Comparison of ENCODE assay signal across 9 mouse cellular contexts in genomic region chr9:114585017-114585345, GRCm38 (mm10). TPM values are rescaled to one million over a fixed set of nuclear protein-coding genes. Genes with fewer than 3 reads are reported as not detected.
A peak's percentile ranks its signal among the peaks of the same experiment; 100 is the strongest.
DNase-seq lines count a peak whose midpoint lies in the region; ATAC-seq lines count a peak whose summit lies in the region.
"Had no signal": no experiment of that assay in that cellular context is flagged by ENCODE, and none has a peak within 500 bp of the region (broad histone marks: within the 10 kb centered on the region; RNA-seq: fewer than 3 reads in every experiment).

No protein-coding gene starts in this region.

- peak; percentile 26 for DNase-seq in thymus, postnatal 0 days (ENCODE audit: low spot score)
- DNase-seq in thymus, adult 18-20 months: no peak
- no peak for DNase-seq in left cerebral cortex, postnatal 10 days (ENCODE audit: extremely low spot score in 1 of 2, low spot score in 2 of 2)
- DNase-seq in heart, adult 11 months: no peak
- DNase-seq in heart, adult 8-10 months (ENCODE audit: low spot score): no peak
- DNase-seq: layer of hippocampus, adult 9-11 months had no signal

- H3K9me3 ChIP-seq in heart, embryonic 13.5 days: no peaks in the 10 kb centered on the region
- H3K9me3 ChIP-seq in heart, embryonic 12.5 days (replicated peaks): no peaks in the 10 kb centered on the region
- no peaks in the 10 kb centered on the region for H3K9me3 ChIP-seq in liver, embryonic 16.5 days (replicated peaks; ENCODE audit: control insufficient read depth, low read length)

- peaks cover 12% of the 10 kb centered on the region for H3K4me1 ChIP-seq in heart, embryonic 13.5 days
- H3K4me1 ChIP-seq in heart, embryonic 12.5 days (replicated peaks): peaks cover 9% of the 10 kb centered on the region; the same call in 1 of the 2 replicates
- peaks cover 5% of the 10 kb centered on the region for H3K4me1 ChIP-seq in liver, embryonic 16.5 days (ENCODE audit: control insufficient read depth, low read depth, low read length)

- 59% methylated on average over 5 of the region's 5 CpGs for WGBS in heart, embryonic 13.5 days
- 48% methylated on average over 5 of the region's 5 CpGs for WGBS in heart, embryonic 12.5 days
- 49% methylated on average over 5 of the region's 5 CpGs for WGBS in liver, embryonic 16.5 days (ENCODE audit: insufficient replicate concordance)

- H3K27me3 ChIP-seq in heart, embryonic 13.5 days (replicated peaks): peaks cover 10% of the 10 kb centered on the region; the same call in 1 of the 2 replicates
- H3K27me3 ChIP-seq in heart, embryonic 12.5 days (replicated peaks): no peaks in the 10 kb centered on the region
- H3K27me3 ChIP-seq in liver, embryonic 16.5 days (ENCODE audit: control insufficient read depth, insufficient read depth, low read depth, low read length): no peaks in the 10 kb centered on the region

- 0 out of 2 replicates have a peak overlapping the region, but pooled peaks have one; percentile 59 for H3K27ac ChIP-seq in heart, embryonic 13.5 days (replicated peaks)
- no peak overlapping the region for H3K27ac ChIP-seq in heart, embryonic 12.5 days (ENCODE audit: poor library complexity, severe bottlenecking)
- peak overlapping the region; percentile 68 for H3K27ac ChIP-seq in liver, embryonic 16.5 days (ENCODE audit: low read length)

- peak overlapping the region; percentile 81; the same call in 1 of the 2 replicates for H3K9ac ChIP-seq in heart, embryonic 13.5 days
- H3K9ac ChIP-seq in heart, embryonic 12.5 days: no peak overlapping the region
- H3K9ac ChIP-seq in liver, embryonic 16.5 days (ENCODE audit: low read depth, low read length): no peak overlapping the region

- no peak for ATAC-seq in heart, embryonic 13.5 days (ENCODE audit: extremely low read depth, insufficient number of reproducible peaks, low FRiP score, low TSS enrichment)
- ATAC-seq in heart, embryonic 12.5 days (ENCODE audit: insufficient number of reproducible peaks, low FRiP score): no peak
- no peak; the same call in 1 of the 2 replicates for ATAC-seq in liver, embryonic 16.5 days (ENCODE audit: low read depth)

- peaks cover 44% of the 10 kb centered on the region for H3K36me3 ChIP-seq in heart, embryonic 13.5 days
- peaks cover 30% of the 10 kb centered on the region for H3K36me3 ChIP-seq in heart, embryonic 12.5 days
- H3K36me3 ChIP-seq in liver, embryonic 16.5 days (ENCODE audit: control insufficient read depth, insufficient read depth): no peaks in the 10 kb centered on the region

- H3K4me3 ChIP-seq in heart, embryonic 13.5 days: no peak overlapping the region
- no peak overlapping the region for H3K4me3 ChIP-seq in heart, embryonic 12.5 days
- H3K4me3 ChIP-seq in liver, embryonic 16.5 days (ENCODE audit: low read depth, low read length): no peak overlapping the region

- peak overlapping the region; percentile 91; the same call in 1 of the 2 replicates for H3K4me2 ChIP-seq in heart, embryonic 13.5 days
- H3K4me2 ChIP-seq in heart, embryonic 12.5 days: no peak overlapping the region; the same call in 1 of the 2 replicates
- H3K4me2 ChIP-seq in liver, embryonic 16.5 days (ENCODE audit: low read depth, low read length): no peak overlapping the region

- intact Hi-C loops in left cerebral cortex, postnatal 10 days (cut with DNase I): no loop called here

RNA-seq across cellular contexts. Expression of gene Trim71, which starts 20.8 kb away (rescaled TPM):
- polyA plus RNA-seq in heart, embryonic 13.5 days (2015; fragmentation: Nextera tagmentation; extraction: Ambion mirVana): 0.17 and 0.20 TPM in 2 replicates
- 0.40 and 0.63 TPM in 2 replicates for polyA plus RNA-seq in heart, embryonic 12.5 days (2016; fragmentation: Nextera tagmentation; extraction: Ambion mirVana)
- 0.01 and 0.03 TPM in 2 replicates for polyA plus RNA-seq in thymus, postnatal 0 days (2015; fragmentation: Nextera tagmentation; extraction: Ambion mirVana)
- 0.69 and 0.71 TPM in 2 replicates for polyA plus RNA-seq in liver, embryonic 16.5 days (2015; fragmentation: Nextera tagmentation; extraction: Ambion mirVana)
- under 1 TPM; 0.26 TPM for total RNA-seq in left cerebral cortex, postnatal 10 days (2021)
- total RNA-seq in heart, adult 8-10 months (2022): not detected

RNA-seq across cellular contexts. Expression of gene Cnot10, which starts 55.0 kb away (rescaled TPM):
- polyA plus RNA-seq in heart, embryonic 13.5 days (2015; fragmentation: Nextera tagmentation; extraction: Ambion mirVana): 35.1 and 36.4 TPM in 2 replicates
- 39.4 and 40.8 TPM in 2 replicates for polyA plus RNA-seq in heart, embryonic 12.5 days (2016; fragmentation: Nextera tagmentation; extraction: Ambion mirVana)
- 61.8 and 64.1 TPM in 2 replicates for polyA plus RNA-seq in thymus, postnatal 0 days (2015; fragmentation: Nextera tagmentation; extraction: Ambion mirVana)
- polyA plus RNA-seq in liver, embryonic 16.5 days (2015; fragmentation: Nextera tagmentation; extraction: Ambion mirVana): 23.0 and 24.4 TPM in 2 replicates
- total RNA-seq in left cerebral cortex, postnatal 10 days (2021): 10 to 100 TPM; 50.8 to 52.2 TPM
- 10 to 100 TPM; 21.2 to 22.9 (median 21.8) TPM for total RNA-seq in heart, adult 8-10 months (2022)
